Mouse (Mus musculus): Measurements from ENCODE around the gene Ackr4. TPM values are rescaled to one million over a fixed set of nuclear protein-coding genes. Genes with fewer than 3 reads are reported as not detected.

Ackr4 gene
- polyA plus RNA-seq, 1 experiment from 2014 or later, result 2.5 TPM

DNA sequence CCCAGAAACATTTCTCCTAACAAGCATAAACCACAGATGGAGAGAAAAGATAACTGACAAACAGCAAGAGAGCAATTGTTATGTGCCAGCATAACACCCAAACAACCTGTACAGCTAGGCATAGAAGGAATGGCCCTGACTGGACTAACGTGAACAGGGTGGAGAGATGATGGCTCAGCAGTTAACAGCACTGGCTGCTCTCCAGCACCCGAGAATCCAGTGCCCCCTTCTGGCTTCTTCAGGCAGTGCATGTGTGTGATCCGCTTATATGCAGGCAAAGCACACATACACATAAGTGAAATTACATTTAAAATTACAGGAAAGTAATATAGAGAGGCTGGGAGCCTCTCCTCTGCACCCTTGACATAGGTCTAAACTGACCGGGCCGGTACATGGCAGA, 47.4 kb downstream of the Ackr4 start:
- Histone ChIP-seq H3K27me3 (replicated peaks) (no peaks in the 10 kb centered on the region), H3K4me3 (no peak overlapping the region), H3K27ac (replicated peaks) (no peak overlapping the region), H3K4me1 (no peaks in the 10 kb centered on the region), H3K36me3 (peaks cover 22% of the 10 kb centered on the region), H3K9ac (no peak overlapping the region), H3K4me2 (no peak overlapping the region), H3K9me3 (no peaks in the 10 kb centered on the region)
- WGBS, result 49% methylated on average over 5 of the region's 5 CpGs
- ATAC-seq (ENCODE audit: extremely low read depth, insufficient number of reproducible peaks, low FRiP score, low TSS enrichment), result no peak

DNA sequence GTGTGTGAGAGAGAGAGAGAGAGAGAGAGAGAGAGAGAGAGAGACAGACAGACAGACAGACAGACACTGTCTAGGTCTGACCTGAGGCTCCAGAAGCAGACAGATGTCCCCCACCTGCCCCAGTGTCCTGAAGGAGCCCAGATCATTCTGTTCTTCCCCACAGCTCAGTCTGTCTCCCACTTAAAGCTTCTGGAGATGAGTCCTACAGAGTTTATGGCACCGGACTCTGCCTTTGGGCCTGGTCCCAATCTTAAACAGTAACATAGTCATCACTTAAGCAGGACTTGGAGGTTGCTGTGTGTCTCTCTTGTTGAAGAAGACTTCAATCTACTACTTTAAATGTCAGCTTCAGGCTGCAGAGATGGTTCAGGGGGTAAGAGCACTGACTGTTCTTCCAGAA, 48.0 kb downstream of the Ackr4 start:
- Histone ChIP-seq H3K4me3 (no peak overlapping the region), H3K27me3 (replicated peaks) (no peaks in the 10 kb centered on the region), H3K4me1 (no peaks in the 10 kb centered on the region), H3K9me3 (no peaks in the 10 kb centered on the region), H3K4me2 (no peak overlapping the region), H3K36me3 (peaks cover 16% of the 10 kb centered on the region; the same call in 1 of the 2 replicates), H3K9ac (no peak overlapping the region), H3K27ac (replicated peaks) (no peak overlapping the region)
- 88% methylated on average over 1 of the region's 1 CpGs for WGBS
- ATAC-seq (ENCODE audit: extremely low read depth, insufficient number of reproducible peaks, low FRiP score, low TSS enrichment), result no peak

DNA sequence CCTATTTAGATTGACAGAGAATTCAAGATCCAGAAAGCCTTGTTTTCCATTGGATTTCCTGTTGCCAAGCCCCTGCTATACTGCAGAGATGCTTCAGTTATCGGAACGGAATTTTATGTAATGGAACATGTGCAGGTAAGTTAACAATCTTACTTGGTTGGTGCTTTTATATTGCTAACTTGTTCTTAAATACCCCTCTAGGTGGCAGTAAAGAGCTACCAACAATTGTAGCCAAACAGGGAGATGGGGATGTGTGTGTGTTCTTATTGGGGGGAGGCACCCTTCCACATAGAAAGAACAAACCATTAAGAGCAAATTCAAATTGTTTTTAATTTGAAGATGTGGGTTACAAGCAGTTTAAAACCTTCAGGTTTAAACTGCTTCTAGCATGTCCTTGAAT, 50.9 kb downstream of the Ackr4 start:
- WGBS, result 65% methylated on average over 2 of the region's 2 CpGs
- Histone ChIP-seq H3K27ac (replicated peaks) (no peak overlapping the region), H3K4me1 (no peaks in the 10 kb centered on the region), H3K4me2 (no peak overlapping the region), H3K27me3 (replicated peaks) (no peaks in the 10 kb centered on the region), H3K36me3 (no peaks in the 10 kb centered on the region), H3K9ac (no peak overlapping the region), H3K9me3 (no peaks in the 10 kb centered on the region), H3K4me3 (no peak overlapping the region)
- no peak for ATAC-seq (ENCODE audit: extremely low read depth, insufficient number of reproducible peaks, low FRiP score, low TSS enrichment)

DNA sequence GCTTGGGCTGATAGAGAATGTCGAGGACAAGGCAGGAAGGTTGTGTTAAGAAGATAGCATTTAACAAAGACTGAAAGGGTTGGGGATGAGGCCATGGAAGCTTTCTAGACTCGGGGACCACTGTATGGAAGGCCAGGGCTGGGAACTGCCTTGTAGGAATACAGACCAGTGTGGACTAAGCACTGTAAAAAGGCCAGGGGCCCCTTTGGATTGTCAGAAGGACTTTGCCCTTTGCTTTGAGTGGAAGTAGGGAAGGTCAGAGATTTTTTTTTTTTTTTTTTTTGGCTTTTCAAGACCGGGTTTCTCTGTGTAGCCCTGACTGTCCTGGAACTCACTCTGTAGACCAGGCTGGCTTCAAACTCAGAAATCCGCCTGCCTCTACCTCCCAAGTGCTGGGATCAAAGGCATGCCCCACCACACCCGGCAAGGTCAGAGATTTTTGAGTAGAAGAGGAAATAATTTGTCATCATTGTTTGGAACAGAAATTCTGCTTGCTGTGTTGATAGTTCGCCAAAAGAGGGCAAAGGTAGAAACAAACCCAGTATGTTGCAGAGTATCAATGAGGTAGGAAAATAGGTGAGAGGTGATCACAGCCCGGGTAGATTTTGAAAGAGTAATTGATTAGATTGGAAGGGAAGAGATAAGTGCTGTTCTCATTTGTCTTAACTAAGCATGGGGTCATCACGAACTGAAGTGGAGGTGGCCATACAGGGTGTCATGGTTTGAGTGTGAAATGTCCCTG, 55.7 kb downstream of the Ackr4 start:
- no peak for ATAC-seq (ENCODE audit: extremely low read depth, insufficient number of reproducible peaks, low FRiP score, low TSS enrichment)
- no peaks in the 10 kb centered on the region for H3K27me3 ChIP-seq (replicated peaks)
- H3K4me2 ChIP-seq, result no peak overlapping the region
- WGBS, result 64% methylated on average over 8 of the region's 8 CpGs
- H3K36me3 ChIP-seq, result no peaks in the 10 kb centered on the region
- H3K9ac ChIP-seq, result no peak overlapping the region
- no peaks in the 10 kb centered on the region for H3K4me1 ChIP-seq
- H3K4me3 ChIP-seq, result no peak overlapping the region
- H3K27ac ChIP-seq (replicated peaks), result no peak overlapping the region
- no peaks in the 10 kb centered on the region for H3K9me3 ChIP-seq

DNA sequence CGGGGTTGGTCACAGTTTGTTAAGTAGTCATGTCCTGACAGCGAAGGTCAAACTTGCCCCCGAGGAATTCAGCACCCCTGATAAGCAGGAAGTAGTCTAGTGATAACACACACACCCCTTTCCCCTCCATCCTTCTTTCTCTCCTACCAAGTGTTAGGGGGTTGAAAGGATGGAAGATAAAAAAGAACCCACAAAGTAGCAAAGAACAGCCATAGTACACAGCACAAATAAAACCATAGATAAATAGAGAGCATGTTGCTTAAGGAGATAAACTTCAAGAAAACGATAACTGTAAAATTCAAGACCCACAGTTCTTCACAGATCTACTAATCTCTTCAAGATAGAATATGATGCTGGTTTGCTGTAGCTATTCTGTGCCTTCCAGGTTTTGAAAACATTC, 56.5 kb downstream of the Ackr4 start:
- ATAC-seq (ENCODE audit: extremely low read depth, insufficient number of reproducible peaks, low FRiP score, low TSS enrichment), result no peak
- Histone ChIP-seq H3K36me3 (no peaks in the 10 kb centered on the region), H3K4me3 (no peak overlapping the region)

DNA sequence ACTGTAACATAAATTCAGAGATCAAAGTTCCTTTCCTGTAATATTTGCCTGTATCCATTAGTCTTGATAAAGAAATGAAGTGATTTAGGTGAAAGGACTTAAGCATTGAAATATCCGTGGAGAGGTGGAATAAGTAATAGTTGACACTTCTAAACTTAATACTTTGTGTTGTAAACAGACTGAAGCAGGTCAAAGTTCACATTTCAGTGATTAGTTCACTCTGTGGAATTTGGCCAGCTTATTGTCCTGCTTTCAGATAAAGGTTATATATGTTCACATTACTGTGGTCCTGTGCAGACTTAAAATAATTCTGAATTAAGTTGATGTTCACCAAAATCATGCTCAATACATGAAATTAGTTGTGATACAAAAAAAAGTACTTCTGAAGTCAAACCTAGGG, 62.2 kb downstream of the Ackr4 start:
- no peak overlapping the region for H3K9ac ChIP-seq
- H3K4me2 ChIP-seq, result no peak overlapping the region
- peaks cover 24% of the 10 kb centered on the region for H3K4me1 ChIP-seq
- no peak overlapping the region for H3K4me3 ChIP-seq
- ATAC-seq (ENCODE audit: extremely low read depth, insufficient number of reproducible peaks, low FRiP score, low TSS enrichment), result no peak
- 21% methylated on average over 1 of the region's 1 CpGs for WGBS
- peaks cover 17% of the 10 kb centered on the region for H3K36me3 ChIP-seq
- H3K9me3 ChIP-seq, result no peaks in the 10 kb centered on the region
- H3K27ac ChIP-seq (replicated peaks), result no peak overlapping the region
- H3K27me3 ChIP-seq (replicated peaks), result no peaks in the 10 kb centered on the region

More for the DNA sequence above, 56.5 kb downstream of the Ackr4 start:
- no peaks in the 10 kb centered on the region for H3K27me3 ChIP-seq (replicated peaks)
- no peaks in the 10 kb centered on the region for H3K4me1 ChIP-seq
- WGBS, result 34% methylated on average over 4 of the region's 4 CpGs
- no peak overlapping the region for H3K27ac ChIP-seq (replicated peaks)
- no peaks in the 10 kb centered on the region for H3K9me3 ChIP-seq
- no peak overlapping the region for H3K4me2 ChIP-seq
- no peak overlapping the region for H3K9ac ChIP-seq

DNA sequence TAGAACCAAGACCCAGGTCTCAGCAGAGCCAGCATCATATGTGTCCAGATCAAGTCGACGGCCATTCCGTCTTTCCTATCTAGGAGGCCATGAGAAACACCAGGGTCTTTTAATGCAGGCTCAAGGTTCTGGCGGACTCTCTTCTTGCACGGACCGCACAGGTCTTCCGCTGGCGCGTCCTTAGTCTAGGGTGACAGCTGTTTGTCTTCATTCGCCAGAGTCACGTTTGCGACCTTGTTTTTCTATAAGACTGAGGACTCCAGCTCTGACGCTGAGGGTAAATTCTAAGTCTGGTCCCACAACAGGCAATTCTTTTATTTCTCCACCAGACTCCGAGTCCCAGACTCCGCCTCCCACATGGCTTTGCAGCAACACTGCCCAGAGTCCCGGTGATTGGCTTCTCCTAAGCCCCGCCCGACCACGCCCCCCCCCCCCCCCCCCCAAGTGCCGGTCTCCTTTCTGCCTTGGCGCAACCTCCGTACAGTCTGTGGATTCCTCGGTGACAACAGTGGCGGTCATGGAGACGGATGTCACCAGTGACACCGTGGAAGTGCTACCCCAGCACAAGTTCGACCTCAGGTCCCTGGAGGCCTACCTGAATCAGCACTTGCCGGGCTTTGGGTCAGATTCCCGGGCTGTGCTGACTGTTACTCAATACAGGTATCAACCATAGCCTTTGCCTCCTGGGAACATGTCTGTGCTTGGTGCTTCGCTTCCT, 63.3 kb downstream of the Ackr4 start, which contains the start of gene Acad11:
Gene Acad11, plus strand, starts transcription at position 134 of the 718 bp plus-strand sequence.
- H3K36me3 ChIP-seq, result peaks cover 24% of the 10 kb centered on the region
- under 1% methylated on average over 30 of the region's 30 CpGs for WGBS
- H3K4me3 ChIP-seq, result peak within 1 kb of the TSS; percentile 82
- peak within 1 kb of the TSS; percentile 67 for H3K27ac ChIP-seq (replicated peaks)
- peaks cover 24% of the 10 kb centered on the region for H3K4me1 ChIP-seq
- ATAC-seq (ENCODE audit: extremely low read depth, insufficient number of reproducible peaks, low FRiP score, low TSS enrichment), result peak; percentile 91
- peak within 1 kb of the TSS; percentile 94 for H3K9ac ChIP-seq
- no peaks in the 10 kb centered on the region for H3K27me3 ChIP-seq (replicated peaks)
- H3K9me3 ChIP-seq, result no peaks in the 10 kb centered on the region
- H3K4me2 ChIP-seq, result peak within 1 kb of the TSS; percentile 95

DNA sequence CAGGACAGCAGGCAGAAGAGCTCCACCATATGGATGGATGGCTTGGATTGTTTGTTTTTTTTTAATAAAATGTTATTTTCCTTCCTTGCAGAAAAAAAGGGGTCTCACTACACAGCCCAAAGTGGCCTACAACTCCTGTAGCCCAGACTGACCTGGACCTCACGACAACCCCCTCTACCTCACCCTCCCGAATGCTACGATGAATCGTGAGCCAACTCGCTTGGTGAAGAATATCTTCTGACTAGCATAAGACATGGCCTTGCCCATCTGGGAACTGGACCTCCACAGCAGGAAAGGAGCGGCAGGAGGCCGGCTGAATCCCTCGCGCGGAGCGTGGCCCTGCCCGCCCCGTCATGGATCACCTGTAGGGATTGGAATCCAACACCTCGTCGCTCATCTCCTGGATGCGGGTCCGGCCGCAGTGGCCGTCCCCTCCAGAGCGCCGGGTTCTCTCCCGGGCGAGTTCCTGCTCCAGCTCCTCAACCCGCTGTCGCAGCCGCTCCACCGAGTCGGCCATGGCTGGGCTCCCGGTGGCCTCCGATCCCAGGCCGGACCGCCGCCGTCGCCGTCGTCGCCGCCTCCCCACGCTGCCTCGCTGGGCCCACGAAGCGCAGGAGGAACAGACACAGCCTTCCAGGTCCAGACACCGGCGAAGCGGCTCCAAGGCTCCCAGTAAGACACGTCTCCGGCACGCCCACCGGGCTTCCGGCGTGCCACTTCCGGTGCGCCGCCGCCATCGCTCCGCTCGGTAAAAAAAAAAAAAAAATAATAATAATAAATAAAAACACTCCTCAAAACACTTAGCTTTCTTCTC, 64.1 kb downstream of the Ackr4 start, which contains the start of gene Uba5:
Gene Uba5, minus strand, starts transcription at position 705 of the 814 bp plus-strand sequence.
- Histone ChIP-seq H3K9ac (peak within 1 kb of the TSS; percentile 94), H3K36me3 (peaks cover 31% of the 10 kb centered on the region), H3K27ac (replicated peaks) (peak within 1 kb of the TSS; percentile 67), H3K4me2 (peak within 1 kb of the TSS; percentile 95), H3K27me3 (replicated peaks) (no peaks in the 10 kb centered on the region), H3K9me3 (no peaks in the 10 kb centered on the region), H3K4me1 (peaks cover 24% of the 10 kb centered on the region), H3K4me3 (peak within 1 kb of the TSS; percentile 82)
- ATAC-seq (ENCODE audit: extremely low read depth, insufficient number of reproducible peaks, low FRiP score, low TSS enrichment), result peak; percentile 75; the same call in 1 of the 2 replicates
- under 1% methylated on average over 59 of the region's 59 CpGs for WGBS

DNA sequence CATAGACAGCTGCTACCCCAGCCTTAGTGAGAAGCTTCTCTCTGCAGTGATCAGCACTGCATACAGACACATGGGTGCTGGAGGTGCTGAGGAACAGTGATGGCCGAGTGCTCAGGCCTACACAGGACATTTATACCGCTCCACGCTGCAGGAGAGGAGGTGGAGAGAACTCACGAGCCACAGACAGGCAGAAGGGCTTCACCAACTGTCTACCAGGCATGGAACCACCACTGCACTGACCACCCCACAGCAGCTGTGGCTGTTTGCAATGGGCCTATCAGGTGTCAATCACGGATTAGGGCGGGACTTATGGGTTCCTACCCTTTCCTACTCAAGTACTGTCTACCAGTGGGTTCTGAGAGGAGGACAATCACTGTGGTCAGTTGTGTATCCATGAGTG, 75.7 kb downstream of the Ackr4 start:
- Histone ChIP-seq H3K36me3 (peaks cover 99% of the 10 kb centered on the region), H3K9ac (no peak overlapping the region), H3K4me3 (no peak overlapping the region), H3K4me1 (no peaks in the 10 kb centered on the region), H3K27me3 (replicated peaks) (no peaks in the 10 kb centered on the region), H3K27ac (replicated peaks) (no peak overlapping the region), H3K9me3 (no peaks in the 10 kb centered on the region), H3K4me2 (no peak overlapping the region)
- WGBS, result 86% methylated on average over 6 of the region's 6 CpGs
- no peak for ATAC-seq (ENCODE audit: extremely low read depth, insufficient number of reproducible peaks, low FRiP score, low TSS enrichment)

DNA sequence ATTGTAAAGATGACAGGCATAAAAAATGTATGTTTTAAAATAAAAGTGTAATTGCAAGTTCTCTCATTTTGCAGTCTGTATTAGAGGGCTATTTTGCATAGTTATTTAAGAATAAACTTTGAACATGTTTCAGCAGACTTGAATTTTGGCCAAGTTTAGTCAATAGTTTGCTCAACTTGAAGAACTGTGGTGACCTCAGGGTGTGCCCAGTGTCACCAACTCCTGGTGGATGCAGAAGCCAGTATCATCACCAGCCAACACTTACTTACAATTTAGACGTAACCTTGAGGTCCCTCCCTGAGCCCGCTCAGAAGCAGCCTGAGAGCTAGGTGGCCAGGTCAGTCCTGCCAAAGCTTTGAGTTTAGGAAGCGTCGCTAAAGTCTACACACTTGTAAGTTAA, 83.1 kb downstream of the Ackr4 start:
- H3K4me3 ChIP-seq, result no peak overlapping the region
- WGBS, result 71% methylated on average over 4 of the region's 4 CpGs
- no peak overlapping the region for H3K4me2 ChIP-seq
- H3K27ac ChIP-seq (replicated peaks), result no peak overlapping the region
- no peak for ATAC-seq (ENCODE audit: extremely low read depth, insufficient number of reproducible peaks, low FRiP score, low TSS enrichment)
- H3K9ac ChIP-seq, result no peak overlapping the region
- H3K27me3 ChIP-seq (replicated peaks), result no peaks in the 10 kb centered on the region
- peaks cover 61% of the 10 kb centered on the region for H3K36me3 ChIP-seq
- no peaks in the 10 kb centered on the region for H3K4me1 ChIP-seq
- H3K9me3 ChIP-seq, result no peaks in the 10 kb centered on the region

DNA sequence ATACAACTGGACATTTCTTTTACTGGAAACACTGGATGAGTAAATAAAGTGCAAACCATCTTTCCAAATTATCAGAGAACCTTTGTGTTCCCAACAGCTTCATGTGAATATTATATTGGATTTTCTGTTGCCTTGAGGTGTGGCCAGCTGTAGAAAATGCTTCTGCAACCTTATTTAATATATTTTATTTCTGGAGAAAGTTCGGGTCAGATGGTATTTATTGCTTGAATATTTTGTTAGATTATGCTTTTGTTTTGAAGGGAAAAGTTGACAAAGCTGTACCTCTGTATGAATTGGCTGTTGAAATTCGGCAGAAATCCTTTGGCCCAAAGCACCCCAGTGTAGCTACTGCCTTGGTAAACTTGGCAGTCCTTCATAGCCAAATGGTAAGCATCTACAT, 86.4 kb downstream of the Ackr4 start, which contains the start of gene Gm28305:
Gene Gm28305, plus strand, starts transcription at position 301 of the 400 bp plus-strand sequence.
- 54% methylated on average over 2 of the region's 2 CpGs for WGBS

More for the DNA sequence above, 86.4 kb downstream of the Ackr4 start, which contains the start of gene Gm28305:
- Histone ChIP-seq H3K4me2 (no peak within 1 kb of the TSS), H3K9ac (no peak within 1 kb of the TSS), H3K4me3 (no peak within 1 kb of the TSS), H3K9me3 (no peaks in the 10 kb centered on the region), H3K27ac (replicated peaks) (no peak within 1 kb of the TSS), H3K27me3 (replicated peaks) (no peaks in the 10 kb centered on the region), H3K4me1 (peaks cover 14% of the 10 kb centered on the region), H3K36me3 (peaks cover 57% of the 10 kb centered on the region)
- no peak for ATAC-seq (ENCODE audit: extremely low read depth, insufficient number of reproducible peaks, low FRiP score, low TSS enrichment)
